Mouse (Mus musculus) right cerebral cortex, postnatal 25 days (tissue): ENCODE measurements around the gene Cdca4.
"Not testable (repeated sequence)": the region's sequence is repeated elsewhere in the genome, so short reads cannot be mapped to it uniquely, and the experiment has no call there.

Experiments
- DNase-seq: peaks from one replicate; pipeline ENCODE4 v3.0.0; 2022

Gene Cdca4

GRCm38 (mm10) chr12:112857021-112857925 lies 28.1 kb upstream of the Cdca4 start:
- no peak for DNase-seq

GRCm38 (mm10) chr12:112856338-112856737 lies 27.1 kb upstream of the Cdca4 start:
- no peak for DNase-seq

- DNase-seq, result no peak
Observed at GRCm38 (mm10) chr12:112854610-112855333, 25.5 kb upstream of the Cdca4 start.

- DNase-seq, result no peak
Observed at GRCm38 (mm10) chr12:112853050-112853729, 24.0 kb upstream of the Cdca4 start.

GRCm38 (mm10) chr12:112851116-112851515 lies 21.9 kb upstream of the Cdca4 start:
- no peak for DNase-seq

- no peak for DNase-seq
Observed at GRCm38 (mm10) chr12:112850344-112850743, 21.1 kb upstream of the Cdca4 start.

GRCm38 (mm10) chr12:112849235-112850022 lies 20.2 kb upstream of the Cdca4 start:
- DNase-seq, result no peak

GRCm38 (mm10) chr12:112847880-112848279 lies 18.7 kb upstream of the Cdca4 start:
- no peak for DNase-seq

GRCm38 (mm10) chr12:112843803-112844202 lies 14.6 kb upstream of the Cdca4 start:
- DNase-seq, result peak; percentile 68

GRCm38 (mm10) chr12:112842128-112842527 lies 12.9 kb upstream of the Cdca4 start:
- not testable (repeated sequence) for DNase-seq

- DNase-seq, result not testable (repeated sequence)
Observed at GRCm38 (mm10) chr12:112841338-112841892, 12.2 kb upstream of the Cdca4 start.

- no peak for DNase-seq
Observed at GRCm38 (mm10) chr12:112840209-112841086, 11.2 kb upstream of the Cdca4 start.

GRCm38 (mm10) chr12:112835046-112835445 lies 5.8 kb upstream of the Cdca4 start:
- DNase-seq, result no peak

- DNase-seq, result no peak
Observed at GRCm38 (mm10) chr12:112833527-112833926, 4.3 kb upstream of the Cdca4 start.

GRCm38 (mm10) chr12:112832411-112832810 lies 3.2 kb upstream of the Cdca4 start:
- DNase-seq, result no peak

GRCm38 (mm10) chr12:112830570-112830969 lies 1.3 kb upstream of the Cdca4 start:
- DNase-seq, result no peak

- no peak for DNase-seq
Observed at GRCm38 (mm10) chr12:112830141-112830540, 918 bp upstream of the Cdca4 start.

GRCm38 (mm10) chr12:112828501-112829243 lies 551 bp downstream of the Cdca4 start:
- no peak for DNase-seq

- no peak for DNase-seq
Observed at GRCm38 (mm10) chr12:112825901-112826300, 3.3 kb downstream of the Cdca4 start.

- DNase-seq, result no peak
Observed at GRCm38 (mm10) chr12:112823221-112823620, 6.0 kb downstream of the Cdca4 start.
